ENCODE assay signal across 26 mouse cellular contexts in the genomic region with DNA sequence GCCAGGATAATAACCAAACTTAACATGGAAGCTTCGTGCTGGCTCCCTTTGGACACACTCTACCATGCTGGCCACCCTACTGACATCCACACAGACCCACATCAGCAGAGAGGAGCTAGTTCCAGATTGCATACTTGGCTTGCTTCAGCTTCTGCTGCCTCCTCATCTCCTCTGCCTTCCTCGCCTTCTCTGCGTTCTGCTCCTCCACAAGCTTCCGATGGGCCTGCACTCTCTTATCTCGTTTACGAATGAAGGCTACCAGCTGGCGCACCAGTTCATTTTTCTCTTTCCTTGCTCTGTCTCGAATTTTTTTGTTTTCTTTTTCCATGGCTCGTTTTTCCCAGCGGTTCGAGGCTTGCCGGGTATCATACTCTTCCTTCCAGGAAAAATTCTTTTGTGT. TPM values are rescaled to one million over a fixed set of nuclear protein-coding genes. Genes with fewer than 3 reads are reported as not detected.
DNase-seq lines count a peak whose midpoint lies in the region; ATAC-seq and TF ChIP-seq lines count a peak whose summit lies in the region.
"Had no signal": no experiment of that assay in that cellular context is flagged by ENCODE, and none has a peak within 500 bp of the region (broad histone marks: within the 10 kb centered on the region; RNA-seq: fewer than 3 reads in every experiment).

No protein-coding gene starts in this region.

- H3K9me3 ChIP-seq in lung, embryonic 14.5 days (ENCODE audit: low read depth, low read length), result no peaks in the 10 kb centered on the region
- H3K9me3 ChIP-seq: embryonic facial prominence, embryonic 10.5 days; embryonic facial prominence, embryonic 15.5 days; forebrain, embryonic 12.5 days; G1E; heart, embryonic 13.5 days; hindbrain, embryonic 13.5 days; kidney, embryonic 15.5 days; lung, embryonic 15.5 days; stomach, embryonic 15.5 days had no signal

- no peak overlapping the region for H3K4me2 ChIP-seq in lung, embryonic 14.5 days
- H3K4me2 ChIP-seq: embryonic facial prominence, embryonic 15.5 days; forebrain, embryonic 12.5 days; heart, embryonic 13.5 days; hindbrain, embryonic 13.5 days; kidney, embryonic 15.5 days; lung, embryonic 15.5 days; stomach, embryonic 15.5 days had no signal

- no peaks in the 10 kb centered on the region for H3K27me3 ChIP-seq in lung, embryonic 14.5 days (ENCODE audit: insufficient read depth, low read length)
- H3K27me3 ChIP-seq: embryonic facial prominence, embryonic 15.5 days; forebrain, embryonic 12.5 days; heart, embryonic 13.5 days; hindbrain, embryonic 13.5 days; kidney, embryonic 15.5 days; lung, embryonic 15.5 days; stomach, embryonic 15.5 days had no signal

- peaks cover 32% of the 10 kb centered on the region for H3K36me3 ChIP-seq in lung, embryonic 14.5 days (ENCODE audit: insufficient read depth)

- 58% methylated on average over 12 of the region's 12 CpGs for WGBS in lung, embryonic 14.5 days

- no peak for ATAC-seq in lung, embryonic 14.5 days (ENCODE audit: insufficient read depth)
- ATAC-seq: forebrain, postnatal 0 days; intestine, postnatal 0 days had no signal

- no peaks in the 10 kb centered on the region for H3K4me1 ChIP-seq in lung, embryonic 14.5 days (ENCODE audit: insufficient read depth)
- H3K4me1 ChIP-seq: embryonic facial prominence, embryonic 10.5 days; embryonic facial prominence, embryonic 15.5 days; forebrain, embryonic 12.5 days; heart, embryonic 13.5 days; hindbrain, embryonic 13.5 days; kidney, embryonic 15.5 days; lung, embryonic 15.5 days; stomach, embryonic 15.5 days had no signal

- H3K4me3 ChIP-seq in lung, embryonic 14.5 days (ENCODE audit: low read depth, low read length), result no peak overlapping the region
- H3K4me3 ChIP-seq: embryonic facial prominence, embryonic 10.5 days; embryonic facial prominence, embryonic 15.5 days; forebrain, embryonic 12.5 days; heart, embryonic 13.5 days; hindbrain, embryonic 13.5 days; kidney, embryonic 15.5 days; lung, embryonic 15.5 days; stomach, embryonic 15.5 days had no signal

- peak; percentile 80 for DNase-seq in heart, adult 11 months
- no peak for DNase-seq in heart, adult 9 months (ENCODE audit: low spot score in 2 of 2)
- DNase-seq in kidney, postnatal 14 days, result peak; percentile 34
- DNase-seq in kidney, adult 9 months, result no peak
- DNase-seq in lung, embryonic 14.5 days, result peak; percentile 45
- DNase-seq in lung, postnatal 36 days, result no peak
- peak; percentile 60 for DNase-seq in brain, adult 2 months (ENCODE audit: low read depth, low spot score)
- DNase-seq: adrenal gland, adult 8-10 months; cerebellum, adult 8-10 months; cerebellum, postnatal 25 days; forebrain, postnatal 0 days; gastrocnemius, postnatal 14 days; liver; midbrain, embryonic 14.5 days; right cerebral cortex, postnatal 14 days had no signal

- no peak overlapping the region for H3K9ac ChIP-seq in lung, embryonic 14.5 days
- H3K9ac ChIP-seq: embryonic facial prominence, embryonic 15.5 days; forebrain, embryonic 12.5 days; forebrain, postnatal 0 days; heart, embryonic 13.5 days; hindbrain, embryonic 13.5 days; kidney, embryonic 15.5 days; liver, embryonic 14.5 days; lung, embryonic 15.5 days; stomach, embryonic 15.5 days had no signal

- no peak overlapping the region for H3K27ac ChIP-seq in lung, embryonic 14.5 days (ENCODE audit: low read depth)
- H3K27ac ChIP-seq: embryonic facial prominence, embryonic 10.5 days; embryonic facial prominence, embryonic 15.5 days; forebrain, embryonic 12.5 days; heart, embryonic 13.5 days; hindbrain, embryonic 13.5 days; kidney, embryonic 15.5 days; liver, embryonic 14.5 days; lung, embryonic 15.5 days; stomach, embryonic 15.5 days had no signal

- TF ChIP-seq CTCF in lung, embryonic 14.5 days (IDR thresholded peaks at IDR 0.05; ENCODE audit: low read depth), result no peak

RNA-seq across cellular contexts. Expression of gene Dnajc21, which starts 9.3 kb away (rescaled TPM):
- polyA plus RNA-seq in lung, embryonic 14.5 days (2014; fragmentation: Nextera tagmentation; extraction: Ambion mirVana), result 15.0 and 17.9 TPM in 2 replicates

RNA-seq across cellular contexts. Expression of gene Brix1, which starts 24.8 kb away (rescaled TPM):
- polyA plus RNA-seq in lung, embryonic 14.5 days (2014; fragmentation: Nextera tagmentation; extraction: Ambion mirVana), result 120 and 126 TPM in 2 replicates

RNA-seq across cellular contexts. Expression of gene Rad1, which starts 24.8 kb away (rescaled TPM):
- polyA plus RNA-seq in lung, embryonic 14.5 days (2014; fragmentation: Nextera tagmentation; extraction: Ambion mirVana), result 25.1 and 25.4 TPM in 2 replicates

Comparison
In these comparisons a context has a peak if more than half of its experiments do, and no peak if none do; other contexts are left out.
1. DNase-seq: peak in heart, adult 11 months (single experiment), kidney, postnatal 14 days (single experiment), lung, embryonic 14.5 days (single experiment) and brain, adult 2 months (single experiment); none in heart, adult 9 months (0 of 2), kidney, adult 9 months (single experiment) and lung, postnatal 36 days (single experiment).